ENCODE assay signal across 9 mouse cellular contexts in genomic region chr2:69275875-69276274, GRCm38 (mm10).
A peak's percentile ranks its signal among the peaks of the same experiment; 100 is the strongest.
DNase-seq lines count a peak whose midpoint lies in the region; ATAC-seq lines count a peak whose summit lies in the region.
"Had no signal": no experiment of that assay in that cellular context is flagged by ENCODE, and none has a peak within 500 bp of the region (broad histone marks: within the 10 kb centered on the region; RNA-seq: fewer than 3 reads in every experiment).

No protein-coding gene starts in this region.

- no peaks in the 10 kb centered on the region for H3K4me1 ChIP-seq in forebrain, embryonic 13.5 days
- H3K4me1 ChIP-seq in forebrain, embryonic 15.5 days, result no peaks in the 10 kb centered on the region
- no peaks in the 10 kb centered on the region for H3K4me1 ChIP-seq in midbrain, embryonic 12.5 days
- no peaks in the 10 kb centered on the region for H3K4me1 ChIP-seq in midbrain, embryonic 13.5 days (replicated peaks)

- ATAC-seq in forebrain, embryonic 13.5 days, result peak; percentile 51; the same call in 1 of the 2 replicates
- no peak for ATAC-seq in forebrain, embryonic 15.5 days (replicated peaks)
- ATAC-seq in midbrain, embryonic 12.5 days (ENCODE audit: low FRiP score, low read depth), result peak; percentile 66; the same call in 1 of the 2 replicates
- ATAC-seq in midbrain, embryonic 13.5 days, result no peak

- no peak overlapping the region for H3K4me2 ChIP-seq in forebrain, embryonic 13.5 days
- H3K4me2 ChIP-seq in forebrain, embryonic 15.5 days (replicated peaks), result no peak overlapping the region
- no peak overlapping the region for H3K4me2 ChIP-seq in midbrain, embryonic 12.5 days (replicated peaks)
- no peak overlapping the region for H3K4me2 ChIP-seq in midbrain, embryonic 13.5 days (replicated peaks)

- no peak overlapping the region for H3K9ac ChIP-seq in forebrain, embryonic 13.5 days
- H3K9ac ChIP-seq in forebrain, embryonic 15.5 days (replicated peaks), result no peak overlapping the region
- no peak overlapping the region for H3K9ac ChIP-seq in midbrain, embryonic 12.5 days (replicated peaks)
- H3K9ac ChIP-seq in midbrain, embryonic 13.5 days (replicated peaks), result no peak overlapping the region

- no peak overlapping the region for H3K4me3 ChIP-seq in forebrain, embryonic 13.5 days
- no peak overlapping the region for H3K4me3 ChIP-seq in forebrain, embryonic 15.5 days
- H3K4me3 ChIP-seq in midbrain, embryonic 12.5 days, result no peak overlapping the region
- H3K4me3 ChIP-seq in midbrain, embryonic 13.5 days (replicated peaks), result no peak overlapping the region

- H3K36me3 ChIP-seq in forebrain, embryonic 13.5 days (ENCODE audit: poor library complexity, severe bottlenecking), result no peaks in the 10 kb centered on the region
- H3K36me3 ChIP-seq in forebrain, embryonic 15.5 days, result no peaks in the 10 kb centered on the region
- no peaks in the 10 kb centered on the region for H3K36me3 ChIP-seq in midbrain, embryonic 12.5 days
- H3K36me3 ChIP-seq in midbrain, embryonic 13.5 days, result no peaks in the 10 kb centered on the region
- H3K36me3 ChIP-seq: G1E had no signal

- no peak overlapping the region for H3K27ac ChIP-seq in forebrain, embryonic 13.5 days
- no peak overlapping the region for H3K27ac ChIP-seq in forebrain, embryonic 15.5 days (replicated peaks)
- H3K27ac ChIP-seq in midbrain, embryonic 12.5 days (replicated peaks), result no peak overlapping the region
- no peak overlapping the region for H3K27ac ChIP-seq in midbrain, embryonic 13.5 days

- 0% methylated on average over 1 of the region's 1 CpGs for WGBS in forebrain, embryonic 13.5 days
- WGBS in forebrain, embryonic 15.5 days, result 2% methylated on average over 1 of the region's 1 CpGs
- 5% methylated on average over 1 of the region's 1 CpGs for WGBS in midbrain, embryonic 12.5 days
- WGBS in midbrain, embryonic 13.5 days, result 7% methylated on average over 1 of the region's 1 CpGs

- DNase-seq in forelimb bud, embryonic 11.5 days (ENCODE audit: low read depth, low spot score), result peak; percentile 35
- DNase-seq in retina, embryonic 14.5 days (ENCODE audit: low spot score), result peak; percentile 74
- no peak for DNase-seq in B cell, adult 2 months
- DNase-seq in thymus, adult 18-20 months, result no peak

- H3K27me3 ChIP-seq in forebrain, embryonic 13.5 days, result no peaks in the 10 kb centered on the region
- no peaks in the 10 kb centered on the region for H3K27me3 ChIP-seq in forebrain, embryonic 15.5 days
- H3K27me3 ChIP-seq in midbrain, embryonic 12.5 days, result no peaks in the 10 kb centered on the region
- H3K27me3 ChIP-seq in midbrain, embryonic 13.5 days, result no peaks in the 10 kb centered on the region

- no peaks in the 10 kb centered on the region for H3K9me3 ChIP-seq in forebrain, embryonic 13.5 days (replicated peaks)
- no peaks in the 10 kb centered on the region for H3K9me3 ChIP-seq in forebrain, embryonic 15.5 days
- H3K9me3 ChIP-seq in midbrain, embryonic 12.5 days, result no peaks in the 10 kb centered on the region
- no peaks in the 10 kb centered on the region for H3K9me3 ChIP-seq in midbrain, embryonic 13.5 days
- H3K9me3 ChIP-seq: G1E had no signal

Comparison
In these comparisons a context has a peak if more than half of its experiments do, and no peak if none do; other contexts are left out.
1. ATAC-seq: peak in forebrain, embryonic 13.5 days (single experiment) and midbrain, embryonic 12.5 days (single experiment); none in forebrain, embryonic 15.5 days (single experiment) and midbrain, embryonic 13.5 days (single experiment).
2. DNase-seq: peak in forelimb bud, embryonic 11.5 days (single experiment) and retina, embryonic 14.5 days (single experiment); none in B cell, adult 2 months (0 of 2) and thymus, adult 18-20 months (0 of 2).